Mouse (Mus musculus) bone marrow, adult 2 months (tissue): Measurements from ENCODE around the gene Rabggta. TPM values are rescaled to one million over a fixed set of nuclear protein-coding genes. Genes with fewer than 3 reads are reported as not detected.
"Not testable (repeated sequence)": the region's sequence is repeated elsewhere in the genome, so short reads cannot be mapped to it uniquely, and the experiment has no call there.

Source experiments
- H3K27ac ChIP-seq: fragments of 200-500 bp; 2 replicates; pipeline ENCODE4 v1.5.1; 2012; ENCODE audit warnings: low read depth, mild to moderate bottlenecking, control low read depth, inconsistent platforms, low read length; ENCODE audit not compliant: control insufficient read depth, poor library complexity, insufficient read depth
- H3K4me1 ChIP-seq: fragments of 200-500 bp; 2 replicates; pipeline ENCODE4 v1.6.1; 2011; ENCODE audit warnings: low read length; ENCODE audit not compliant: control insufficient read depth, insufficient read depth
- H3K4me3 ChIP-seq: fragments of 200-500 bp; replicated peaks from 2 replicates; pipeline ENCODE3; 2011; ENCODE audit warnings: mild to moderate bottlenecking, low read depth, low read length, control low read depth; ENCODE audit not compliant: control insufficient read depth
- CTCF ChIP-seq: fragments of 200-500 bp; IDR thresholded peaks from 2 replicates; pipeline ENCODE4 v1.5.1; 2011; ENCODE audit warnings: low read length, control low read depth; ENCODE audit not compliant: control insufficient read depth, insufficient read depth
- POLR2A ChIP-seq: fragments of 200-500 bp; IDR thresholded peaks from 2 replicates; pipeline ENCODE4 v1.6.1; 2011; ENCODE audit warnings: low read depth, mild to moderate bottlenecking, control low read depth, low read length, borderline replicate concordance; ENCODE audit not compliant: control insufficient read depth
- WGBS: fragments of 180-500 bp; shearing (Covaris S2); methylation state at CpG from one replicate; pipeline ENCODE4 v1.1.7; 2018; 5-methylcytosine and 5-hydroxymethylcytosine counted together
- polyA plus RNA-seq: library from polyadenylated mRNA; stranded (reverse); fragments of >200 nt; gene quantifications from 2 replicates; pipeline ENCODE4 v1.2.4, GENCODE M21; 2011; ENCODE audit warnings: low replicate concordance; ENCODE audit not compliant: missing spikeins, insufficient read depth, insufficient read length

Gene Rabggta
- polyA plus RNA-seq, 1 experiment = 24.5 TPM

DNA sequence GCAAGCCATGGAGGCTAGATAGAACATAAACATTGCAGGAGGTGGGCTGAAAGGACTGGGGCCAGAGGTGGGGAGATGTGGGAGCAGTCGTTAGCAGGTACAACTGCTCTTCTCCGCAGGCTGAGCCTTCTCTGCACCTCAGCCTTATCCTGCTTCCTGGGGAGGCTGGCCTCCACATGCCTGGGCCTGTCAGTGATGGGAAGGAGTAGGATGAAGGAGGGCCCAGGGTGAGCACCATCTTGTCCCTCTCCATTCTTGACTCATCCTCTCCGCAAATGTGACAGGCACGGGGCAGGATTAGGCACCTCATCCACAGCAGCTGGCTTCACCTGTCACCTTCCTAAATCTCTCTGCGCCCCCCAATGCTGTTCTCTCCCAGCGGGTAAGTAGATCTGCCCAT, 39.1 kb upstream of the Rabggta start, which contains the start of gene Ltb4r2:
TSS of gene Ltb4r2 (plus strand) at position 266 of the 400 bp plus-strand sequence.
- 89% methylated on average over 6 of the region's 6 CpGs for WGBS
- H3K27ac ChIP-seq = peak within 1 kb of the TSS; percentile 69
- TF ChIP-seq CTCF = no peak
- no peak for TF ChIP-seq POLR2A
- peak within 1 kb of the TSS; percentile 50 for H3K4me3 ChIP-seq
- peaks cover 2% of the 10 kb centered on the region; the same call in 1 of the 2 replicates for H3K4me1 ChIP-seq

DNA sequence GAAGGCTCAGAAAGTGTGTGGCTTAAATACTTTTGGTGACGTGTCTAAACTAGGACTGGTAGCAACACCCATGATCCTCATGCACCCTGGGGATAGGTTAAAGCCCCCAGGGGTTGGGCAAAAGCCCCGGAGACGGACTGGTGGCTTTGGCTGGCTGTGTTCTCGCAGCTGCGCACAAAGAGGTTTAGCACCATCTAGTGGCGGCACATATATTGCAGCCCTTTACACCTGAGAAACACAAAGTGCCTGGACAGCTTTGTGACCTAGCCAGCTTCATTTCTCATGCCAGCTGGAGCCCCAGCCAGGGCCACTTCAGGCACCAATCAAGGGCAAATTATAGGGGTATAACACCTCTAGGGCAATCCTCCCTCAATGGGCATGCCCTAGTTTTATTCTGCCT, 38.1 kb upstream of the Rabggta start:
- H3K4me3 ChIP-seq, H3K4me1 ChIP-seq, H3K27ac ChIP-seq: not testable (repeated sequence)
- WGBS = under 1% methylated on average over 6 of the region's 6 CpGs
- TF ChIP-seq CTCF = peak; percentile 75

DNA sequence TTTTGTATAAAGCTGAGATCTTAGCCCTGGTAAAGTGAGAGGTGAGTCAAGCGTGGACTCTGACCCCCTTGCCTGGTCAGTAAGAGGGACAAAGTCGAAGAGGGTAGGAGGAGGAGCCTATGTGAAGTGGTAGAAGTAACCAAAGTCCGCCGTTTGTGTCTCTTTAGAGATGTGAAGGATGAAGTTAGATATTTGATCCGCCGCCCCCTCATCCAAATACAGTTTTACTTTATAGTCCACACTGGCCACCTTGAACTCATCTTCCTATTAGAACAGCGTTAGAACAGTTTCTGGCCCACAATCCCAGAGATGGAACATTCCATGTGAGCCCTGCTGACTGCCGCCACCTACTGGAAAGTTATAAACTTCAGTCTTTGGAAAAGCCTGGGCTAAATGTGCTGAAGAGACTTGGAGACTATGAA, 36.3 kb upstream of the Rabggta start, which contains the start of gene Cideb:
TSS of gene Cideb (minus strand) at position 96 of the 422 bp plus-strand sequence.
- Histone ChIP-seq H3K4me1 (no peaks in the 10 kb centered on the region; the same call in 1 of the 2 replicates), H3K4me3 (no peak within 1 kb of the TSS), H3K27ac (no peak within 1 kb of the TSS)
- 11% methylated on average over 8 of the region's 8 CpGs for WGBS
- no peak for TF ChIP-seq POLR2A
- TF ChIP-seq CTCF = peak; percentile 41

DNA sequence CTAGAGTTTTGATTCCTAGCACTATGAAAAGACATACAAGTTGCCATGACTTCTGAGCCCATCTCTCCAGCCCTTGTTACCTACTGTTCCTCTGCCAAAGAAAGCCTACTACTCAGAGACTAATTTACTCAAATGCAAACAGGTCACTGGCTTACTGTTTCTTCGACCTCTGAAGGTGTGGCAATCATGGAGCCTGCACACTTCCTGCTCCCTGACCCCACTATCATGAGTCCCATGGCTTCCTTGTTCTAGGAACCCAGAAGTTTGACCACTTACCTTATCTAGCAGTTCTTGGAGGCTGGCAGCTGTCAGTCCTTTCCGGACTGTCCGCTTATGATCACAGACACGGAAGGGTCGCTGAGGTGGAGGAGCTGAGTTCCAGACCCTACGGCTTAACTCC, 35.5 kb upstream of the Rabggta start:
- Histone ChIP-seq H3K27ac (no peak overlapping the region), H3K4me1 (no peaks in the 10 kb centered on the region; the same call in 1 of the 2 replicates), H3K4me3 (no peak overlapping the region)
- WGBS = 43% methylated on average over 6 of the region's 6 CpGs
- TF ChIP-seq CTCF (no peak), POLR2A (no peak)

DNA sequence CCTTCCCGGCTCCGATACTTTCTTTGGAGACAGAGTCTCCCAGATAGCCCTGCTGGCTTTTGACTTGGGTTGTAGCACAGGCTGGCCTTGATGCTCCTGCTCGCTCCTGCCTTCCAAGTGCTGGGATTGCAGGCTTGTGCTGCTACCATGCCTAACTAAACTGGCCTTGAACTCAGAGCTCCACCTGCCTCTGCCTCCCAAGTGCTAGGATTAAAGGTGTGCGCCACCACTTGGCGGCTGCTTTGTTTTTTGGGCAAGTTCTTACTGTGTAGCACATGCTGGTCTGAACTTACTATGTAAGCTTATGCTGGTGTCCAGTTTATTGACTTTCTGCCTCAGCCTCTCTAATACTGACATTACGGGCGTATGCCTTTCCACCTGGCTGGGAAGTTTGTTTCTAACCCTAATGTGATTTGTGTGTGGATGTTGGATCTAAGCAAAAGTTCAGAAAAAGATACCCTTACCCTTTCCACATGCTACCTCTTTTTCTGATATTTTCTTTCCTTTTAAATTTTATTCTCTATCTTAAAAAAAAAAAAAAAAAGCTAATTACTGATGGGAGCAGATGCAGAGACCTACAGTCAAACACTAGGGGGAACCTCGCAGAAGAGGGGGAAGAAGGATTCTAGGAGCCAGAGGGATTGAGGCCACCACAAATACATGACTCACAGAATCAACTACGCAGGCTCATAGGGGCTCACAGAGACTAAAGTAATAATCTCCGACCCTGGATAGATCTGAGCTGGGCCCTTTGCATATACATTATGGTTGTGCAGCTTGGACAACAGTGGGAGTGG, 25.2 kb upstream of the Rabggta start:
- TF ChIP-seq POLR2A = no peak
- no peak for TF ChIP-seq CTCF
- 83% methylated on average over 10 of the region's 10 CpGs for WGBS
- no peak overlapping the region for H3K4me3 ChIP-seq

DNA sequence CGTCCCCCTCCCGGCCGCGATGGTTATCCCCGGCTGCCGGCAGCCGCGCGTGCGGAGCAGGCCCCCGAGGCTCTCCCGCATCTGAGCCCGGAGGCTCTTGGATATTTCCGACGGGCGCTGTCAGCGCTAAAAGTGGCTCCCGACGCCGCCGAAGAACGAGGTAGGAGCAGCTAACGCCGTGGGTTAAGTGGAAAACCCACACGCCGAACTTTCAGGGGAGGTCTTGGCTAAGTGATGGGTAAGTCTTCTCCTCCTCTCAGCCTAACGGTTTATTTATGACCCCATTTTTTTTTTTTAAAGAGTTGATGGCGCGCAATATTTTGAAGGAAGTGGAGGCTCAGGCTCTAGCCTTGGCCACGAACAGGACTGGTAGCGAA, 23.8 kb upstream of the Rabggta start:
- H3K4me1 ChIP-seq = peaks cover 1% of the 10 kb centered on the region; the same call in 1 of the 2 replicates
- H3K27ac ChIP-seq = peak overlapping the region; percentile 72
- 0% methylated on average over 31 of the region's 31 CpGs for WGBS
- no peak for TF ChIP-seq POLR2A
- TF ChIP-seq CTCF = no peak
- peak overlapping the region; percentile 91 for H3K4me3 ChIP-seq

More for the DNA sequence above, 25.2 kb upstream of the Rabggta start:
- Histone ChIP-seq H3K27ac (no peak overlapping the region), H3K4me1 (peaks cover 1% of the 10 kb centered on the region; the same call in 1 of the 2 replicates)

DNA sequence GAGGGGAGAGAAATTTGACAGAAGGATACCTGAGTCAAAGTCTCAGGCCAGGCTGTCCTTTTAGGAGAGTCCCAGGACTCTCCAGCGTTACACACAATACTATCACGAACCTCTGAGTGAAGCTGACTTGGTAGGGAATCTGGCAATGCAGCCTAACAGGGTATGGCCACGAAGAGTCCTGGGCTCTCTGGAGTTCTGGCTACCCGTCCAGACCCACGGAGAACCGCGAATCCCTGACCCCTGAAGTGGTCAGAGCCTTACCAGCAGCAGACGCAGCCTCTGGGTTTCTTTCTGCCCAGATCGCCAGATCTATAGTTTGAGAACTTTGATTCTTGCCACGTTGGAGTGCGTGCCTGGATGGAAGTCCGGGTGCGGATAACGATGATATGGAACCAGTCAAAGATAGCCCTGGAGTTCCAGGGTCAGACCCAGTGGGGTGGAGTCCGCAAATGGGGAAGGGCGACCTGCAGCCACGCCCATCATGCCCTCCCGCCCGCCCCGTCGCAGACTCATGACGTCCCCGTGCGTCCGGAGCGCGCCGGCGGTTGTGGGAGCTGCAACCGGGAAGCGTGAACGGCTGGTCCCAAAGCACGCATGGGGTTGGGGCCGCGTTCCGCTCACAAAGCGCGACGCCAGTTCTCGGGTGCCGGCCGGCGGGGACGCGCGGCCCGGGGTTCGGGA, 23.3 kb upstream of the Rabggta start, which contains the start of the genes Dhrs1 and Nop9:
TSS of gene Dhrs1 (minus strand) at position 511 of the 681 bp plus-strand sequence.
TSS of gene Nop9 (plus strand) at position 514 of the 681 bp plus-strand sequence.
- no peak; the same call in 1 of the 2 replicates for TF ChIP-seq POLR2A
- no peak for TF ChIP-seq CTCF
- Histone ChIP-seq H3K4me1 (peaks cover 1% of the 10 kb centered on the region; the same call in 1 of the 2 replicates), H3K4me3 (peak within 1 kb of the TSS; percentile 91), H3K27ac (peak within 1 kb of the TSS; percentile 72)
- 2% methylated on average over 48 of the region's 48 CpGs for WGBS

DNA sequence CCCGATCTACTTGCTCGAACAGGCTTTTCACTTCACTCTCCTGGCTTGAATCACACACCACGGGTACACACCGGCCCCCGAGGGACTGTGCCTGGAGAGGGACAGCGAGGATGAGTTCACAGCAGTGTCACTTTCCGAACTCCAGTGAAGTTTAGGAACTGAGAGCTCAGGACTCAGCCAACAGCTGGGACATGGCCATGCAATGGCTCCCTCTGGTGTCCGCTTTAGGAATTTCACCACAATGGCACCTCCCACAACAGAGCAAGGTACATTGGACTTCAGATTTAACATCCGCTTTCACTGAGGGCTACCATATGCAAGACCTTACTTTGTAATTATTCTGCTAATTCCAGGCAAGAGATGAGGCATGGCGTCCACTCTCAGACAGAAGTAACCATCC, 21.6 kb upstream of the Rabggta start:
- H3K27ac ChIP-seq = no peak overlapping the region; the same call in 1 of the 2 replicates

More for the DNA sequence above, 21.6 kb upstream of the Rabggta start:
- 18% methylated on average over 10 of the region's 10 CpGs for WGBS
- TF ChIP-seq CTCF (peak; percentile 99), POLR2A (no peak)
- no peak overlapping the region for H3K4me3 ChIP-seq
- peaks cover 1% of the 10 kb centered on the region; the same call in 1 of the 2 replicates for H3K4me1 ChIP-seq
